Mouse (Mus musculus) embryonic facial prominence, embryonic 13.5 days (tissue): Measurements from ENCODE around the gene Iqsec1. TPM values are rescaled to one million over a fixed set of nuclear protein-coding genes. Genes with fewer than 3 reads are reported as not detected.

Experiments
- microRNA-seq: library from miRNA; unstranded; fragments of <30 nt; microRNA quantifications from one replicate; pipeline ENCODE4, GENCODE M21; 2016
- polyA plus RNA-seq: library from polyadenylated mRNA; unstranded; fragments of >200 nt; fragmentation: Nextera tagmentation; extraction: Ambion mirVana; gene quantifications from 2 replicates; pipeline ENCODE4 v1.2.1, GENCODE M21; 2015

The Iqsec1 gene
- polyA plus RNA-seq, 1 experiment from 2014 or later, result 11.6 TPM

Small RNA genes lying within 50 kb of the gene (microRNA-seq; reads per million reads assigned to microRNA genes)
- not detected for gene Gm24816

Other genes with a start within 250 kb of the Iqsec1 start
- gene Nup210, start 128.1 kb upstream of the Iqsec1 start, polyA plus RNA-seq, result 5.9 and 6.9 TPM in 2 replicates
- gene Hdac11, start 168.0 kb upstream of the Iqsec1 start, polyA plus RNA-seq, result 12.8 and 15.6 TPM in 2 replicates
- 298 and 344 TPM in 2 replicates for gene Fbln2, start 223.8 kb upstream of the Iqsec1 start, polyA plus RNA-seq